Comparison of ENCODE assay signal across 9 mouse cellular contexts in the genomic region with DNA sequence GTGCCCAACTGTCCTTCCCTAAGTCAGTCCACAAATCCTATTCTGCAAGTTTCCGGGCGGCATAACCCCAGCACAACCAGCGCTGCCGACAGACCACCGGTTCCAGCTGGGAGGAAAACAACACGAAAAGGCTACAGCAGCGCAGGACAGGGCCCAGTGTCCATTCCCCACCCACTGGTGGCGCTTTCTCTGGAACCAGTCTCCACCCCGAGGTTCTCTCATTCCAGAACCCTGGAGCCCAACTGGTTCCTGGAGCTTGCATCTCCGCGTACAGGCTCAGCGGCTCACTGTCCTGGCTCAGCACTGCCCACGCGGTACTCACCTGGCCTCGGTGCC. TPM values are rescaled to one million over a fixed set of nuclear protein-coding genes. Genes with fewer than 3 reads are reported as not detected.
A peak's percentile ranks its signal among the peaks of the same experiment; 100 is the strongest.
DNase-seq lines count a peak whose midpoint lies in the region; ATAC-seq and TF ChIP-seq lines count a peak whose summit lies in the region.
"Had no signal": no experiment of that assay in that cellular context is flagged by ENCODE, and none has a peak within 500 bp of the region (broad histone marks: within the 10 kb centered on the region; RNA-seq: fewer than 3 reads in every experiment).

A gene (plus strand): TSS at position 290 of the 336 bp plus-strand sequence.

- H3K27ac ChIP-seq in left cerebral cortex, adult 2 months = peak within 1 kb of the TSS; percentile 41
- H3K27ac ChIP-seq in embryonic fibroblast, embryonic 13.5 days (ENCODE audit: insufficient read depth, low read length) = no peak within 1 kb of the TSS
- H3K27ac ChIP-seq in intestine, embryonic 16.5 days (ENCODE audit: low read length) = no peak within 1 kb of the TSS
- H3K27ac ChIP-seq in midbrain, embryonic 14.5 days (replicated peaks; ENCODE audit: low read depth, low read length) = peak within 1 kb of the TSS; percentile 70

- DNase-seq in left cerebral cortex, adult 2 months (ENCODE audit: extremely low spot score in 1 of 2, low spot score in 2 of 2) = peak in 1 of 2 experiments; percentile 26
- DNase-seq in left cerebral cortex, adult 11 months (ENCODE audit: low spot score) = no peak
- no peak for DNase-seq in midbrain, embryonic 14.5 days
- DNase-seq in thymus, postnatal 10 days (ENCODE audit: low spot score in 2 of 2) = no peak
- DNase-seq in frontal cortex, postnatal 14 days (ENCODE audit: low spot score in 2 of 2) = no peak

- intact Hi-C loops in left cerebral cortex, adult 2 months (cut with DNase I) = loop anchor here (2.0 to 5.0 kb wide), 5 partner anchors 59 to 514 kb away; no protein-coding TSS in a partner anchor

- no peak; the same call in 1 of the 2 replicates for ATAC-seq in intestine, embryonic 16.5 days
- ATAC-seq in midbrain, embryonic 14.5 days (ENCODE audit: low FRiP score, low TSS enrichment) = peak; percentile 1; the same call in 1 of the 2 replicates
- ATAC-seq in erythroid progenitor cell, adult 5-6 weeks (replicated peaks; ENCODE audit: low FRiP score, poor library complexity, severe bottlenecking) = no peak

- WGBS in intestine, embryonic 16.5 days = 1% methylated on average over 15 of the region's 15 CpGs
- under 1% methylated on average over 15 of the region's 15 CpGs for WGBS in midbrain, embryonic 14.5 days

- H3K36me3 ChIP-seq in intestine, embryonic 16.5 days (ENCODE audit: control insufficient read depth, insufficient read depth, low read length) = no peaks in the 10 kb centered on the region
- H3K36me3 ChIP-seq in midbrain, embryonic 14.5 days (ENCODE audit: control insufficient read depth, insufficient read depth, low read length) = no peaks in the 10 kb centered on the region

- peaks cover 74% of the 10 kb centered on the region for H3K27me3 ChIP-seq in intestine, embryonic 16.5 days (replicated peaks; ENCODE audit: control insufficient read depth, insufficient read depth, low read length)
- H3K27me3 ChIP-seq in midbrain, embryonic 14.5 days (ENCODE audit: control insufficient read depth, insufficient read depth, low read length) = peaks cover 34% of the 10 kb centered on the region

- TF ChIP-seq POLR2A in embryonic fibroblast, embryonic 13.5 days (IDR thresholded peaks at IDR 0.05; ENCODE audit: low read depth, low read length) = no peak

- peaks cover 4% of the 10 kb centered on the region; the same call in 1 of the 2 replicates for H3K4me1 ChIP-seq in embryonic fibroblast, embryonic 13.5 days (ENCODE audit: control insufficient read depth, insufficient read depth, low read length)
- H3K4me1 ChIP-seq in intestine, embryonic 16.5 days (ENCODE audit: control insufficient read depth, insufficient read depth, low read length) = peaks cover 23% of the 10 kb centered on the region
- peaks cover 34% of the 10 kb centered on the region for H3K4me1 ChIP-seq in midbrain, embryonic 14.5 days (ENCODE audit: control insufficient read depth, insufficient read depth, low read length)

- TF ChIP-seq CTCF in left cerebral cortex, adult 2 months (IDR thresholded peaks at IDR 0.05) = no peak; the same call in none of the 2 replicates
- no peak for TF ChIP-seq CTCF in embryonic fibroblast, embryonic 13.5 days (IDR thresholded peaks at IDR 0.05; ENCODE audit: borderline replicate concordance, insufficient read depth, low read length)

- peak within 1 kb of the TSS; percentile 69 for H3K4me3 ChIP-seq in left cerebral cortex, adult 2 months
- H3K4me3 ChIP-seq in embryonic fibroblast, embryonic 13.5 days (ENCODE audit: insufficient read depth, low read length) = peak within 1 kb of the TSS; percentile 40
- peak within 1 kb of the TSS; percentile 66 for H3K4me3 ChIP-seq in intestine, embryonic 16.5 days (ENCODE audit: low read length)
- H3K4me3 ChIP-seq in midbrain, embryonic 14.5 days (replicated peaks; ENCODE audit: low read depth, low read length) = peak within 1 kb of the TSS; percentile 63

- peak within 1 kb of the TSS; percentile 96 for H3K4me2 ChIP-seq in intestine, embryonic 16.5 days (ENCODE audit: low read depth, low read length)
- H3K4me2 ChIP-seq in midbrain, embryonic 14.5 days (ENCODE audit: low read length) = peak within 1 kb of the TSS; percentile 88

- no peaks in the 10 kb centered on the region for H3K9me3 ChIP-seq in intestine, embryonic 16.5 days (ENCODE audit: control insufficient read depth, low read length)
- no peaks in the 10 kb centered on the region for H3K9me3 ChIP-seq in midbrain, embryonic 14.5 days (ENCODE audit: control insufficient read depth, low read length)

- H3K9ac ChIP-seq in intestine, embryonic 16.5 days (ENCODE audit: low read depth, low read length) = peak within 1 kb of the TSS; percentile 64
- peak within 1 kb of the TSS; percentile 58 for H3K9ac ChIP-seq in midbrain, embryonic 14.5 days (replicated peaks; ENCODE audit: low read length)

RNA-seq across cellular contexts. Expression of the gene that starts here (rescaled TPM):
- 10 to 100 TPM; 16.9 to 18.8 TPM for total RNA-seq in left cerebral cortex, adult 2 months (2021)
- polyA plus RNA-seq in embryonic fibroblast, embryonic 13.5 days (2011; ENCODE audit: insufficient read length, low read depth, missing spikeins) = not detected in 2 replicates
- polyA plus RNA-seq in intestine, embryonic 16.5 days (2015; fragmentation: Nextera tagmentation; extraction: Ambion mirVana) = 0.04 TPM in 1 of 2 replicates, not detected in the other
- polyA plus RNA-seq in midbrain, embryonic 14.5 days (2014; fragmentation: Nextera tagmentation; extraction: Ambion mirVana) = 21.7 and 22.6 TPM in 2 replicates
- not detected in 2 replicates for total RNA-seq in erythroid progenitor cell, adult 5-6 weeks (2015; ENCODE audit: low replicate concordance)
- not detected in 2 replicates for total RNA-seq in erythroid progenitor cell, adult 5-6 weeks (2017; ENCODE audit: low replicate concordance)
- total RNA-seq: neutrophil, adult 5-6 weeks had no signal

Comparison
In these comparisons a context has a peak if more than half of its experiments do, and no peak if none do; other contexts are left out.
1. RNA of the gene that starts here (total RNA-seq): 16.9 to 18.8 TPM in left cerebral cortex, adult 2 months; not detected in erythroid progenitor cell, adult 5-6 weeks; every median in the first group is over 10 times any median in the second.
2. RNA of the gene that starts here (polyA plus RNA-seq): 21.7 to 22.6 TPM in midbrain, embryonic 14.5 days; 0.04 TPM in intestine, embryonic 16.5 days and not detected in embryonic fibroblast, embryonic 13.5 days; every median in the first group is over 10 times any median in the second.
3. H3K27ac ChIP-seq: peak in left cerebral cortex, adult 2 months (single experiment) and midbrain, embryonic 14.5 days (single experiment); none in embryonic fibroblast, embryonic 13.5 days (single experiment) and intestine, embryonic 16.5 days (single experiment).
4. Peak in every context shown above with its lines, with median percentiles within 50 percentile points of each other: H3K4me3 ChIP-seq.